Mouse (Mus musculus): ENCODE measurements around the gene Slc12a4.

Slc12a4 gene

GRCm38 (mm10) chr8:105971019-105971720 lies 5.3 kb upstream of the Slc12a4 start:
- DNase-seq (ENCODE audit: low spot score in 2 of 2): no peak

- DNase-seq (ENCODE audit: low spot score in 2 of 2): no peak
These were observed 3.5 kb upstream of the Slc12a4 start for GRCm38 (mm10) chr8:105969367-105969766.

GRCm38 (mm10) chr8:105966692-105967311 lies 905 bp upstream of the Slc12a4 start:
- peak in 1 of 2 experiments; percentile 40 for DNase-seq (ENCODE audit: low spot score in 2 of 2)

- peak; percentile 43 to 52 for DNase-seq (ENCODE audit: low spot score in 2 of 2)
These were observed 512 bp downstream of the Slc12a4 start for GRCm38 (mm10) chr8:105965266-105965904.

DNA sequence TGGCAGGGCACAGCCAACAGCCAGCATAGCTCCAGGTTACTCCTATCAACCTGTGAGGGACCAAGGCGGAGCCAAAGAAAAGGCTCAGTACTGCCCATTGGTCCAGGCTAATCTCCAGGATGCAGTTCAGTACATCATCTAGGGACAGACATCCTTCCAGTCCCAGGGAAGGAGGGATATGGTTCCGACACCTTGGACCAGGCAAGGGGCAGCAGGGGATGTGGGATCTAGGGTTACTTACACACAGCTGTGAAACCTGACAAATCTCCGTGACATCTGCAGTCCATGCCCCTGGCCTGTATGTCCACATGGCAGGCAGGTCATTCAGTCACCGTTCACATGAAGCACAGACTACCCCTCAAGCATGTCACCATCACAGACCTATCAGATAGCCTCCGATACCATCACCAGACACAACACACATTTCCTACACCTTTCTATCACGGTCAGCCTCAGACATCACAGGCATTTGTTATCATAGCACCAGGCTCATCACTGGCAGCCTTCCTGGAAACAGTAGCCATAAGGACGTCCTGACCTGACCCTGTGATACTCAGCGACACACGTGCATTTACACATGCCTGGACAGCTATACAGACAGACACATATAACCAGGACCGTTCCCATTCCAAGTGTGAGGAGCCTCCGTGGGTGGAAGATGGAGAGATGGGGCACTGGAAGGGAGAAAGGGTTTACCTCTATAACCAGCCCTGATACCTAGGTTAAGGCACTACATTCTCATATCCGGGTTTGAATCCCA lies 1.2 kb downstream of the Slc12a4 start:
- DNase-seq (ENCODE audit: low spot score in 2 of 2): no peak

DNA sequence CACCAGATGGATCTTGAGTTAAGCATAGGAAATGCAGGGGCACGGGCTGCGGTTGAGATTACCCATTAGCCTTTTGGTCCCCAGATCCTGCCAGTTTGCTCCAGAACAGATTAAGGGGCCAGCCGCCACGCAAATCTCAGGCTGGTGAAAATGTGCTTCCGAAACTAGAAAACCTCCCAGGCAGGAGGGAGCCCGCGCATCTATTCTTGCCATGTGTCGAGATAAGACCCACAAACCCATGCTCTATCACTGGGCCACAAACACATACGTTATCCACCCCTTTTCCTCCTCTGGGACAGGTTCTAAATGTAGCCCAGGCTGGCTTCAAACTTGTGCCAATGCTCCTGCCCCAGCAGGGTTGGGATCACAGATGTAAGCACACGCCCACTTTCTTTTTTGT lies 4.4 kb downstream of the Slc12a4 start:
- no peak for DNase-seq (ENCODE audit: low spot score in 2 of 2)

DNA sequence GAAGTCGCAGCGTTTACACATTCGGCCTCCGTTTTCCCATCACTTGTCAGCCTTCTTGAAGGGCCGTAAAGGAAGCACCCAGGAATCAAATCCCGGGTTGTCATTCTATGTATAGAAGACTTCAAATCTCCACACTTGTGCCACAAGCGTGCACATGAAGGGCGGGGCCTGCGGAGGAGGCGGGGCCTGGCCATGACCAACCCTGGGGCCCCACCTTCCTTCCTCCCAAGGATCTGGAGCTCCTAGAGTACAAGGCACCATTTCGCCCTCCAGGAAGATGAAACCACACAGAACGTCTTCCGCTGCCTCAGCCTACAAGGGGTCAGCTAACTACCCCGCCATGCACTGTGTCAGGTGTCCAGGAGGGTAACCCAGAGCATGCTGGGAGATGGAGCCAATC lies 4.8 kb downstream of the Slc12a4 start:
- no peak for DNase-seq (ENCODE audit: low spot score in 2 of 2)

DNA sequence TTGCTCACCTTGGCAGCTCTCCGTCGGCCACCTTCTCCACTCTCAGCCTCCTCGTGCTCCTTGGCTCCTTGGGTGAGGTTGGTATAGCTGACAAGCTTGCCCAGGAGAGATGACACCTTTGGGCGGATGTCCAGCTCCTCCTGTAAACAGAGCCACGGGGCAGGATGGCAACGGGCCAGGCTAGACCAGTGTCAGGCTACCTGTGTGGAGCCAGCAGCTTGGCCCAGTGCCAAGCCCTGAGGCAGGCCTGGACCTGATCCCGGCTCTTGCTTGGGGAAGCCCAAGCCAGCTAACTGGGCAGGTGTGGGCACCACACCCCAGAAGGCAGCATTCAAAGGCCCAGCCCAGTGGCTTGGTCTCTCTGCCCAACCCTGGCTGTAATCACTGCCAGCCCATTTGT lies 6.5 kb downstream of the Slc12a4 start:
- DNase-seq (ENCODE audit: low spot score in 2 of 2): peak; percentile 89

DNA sequence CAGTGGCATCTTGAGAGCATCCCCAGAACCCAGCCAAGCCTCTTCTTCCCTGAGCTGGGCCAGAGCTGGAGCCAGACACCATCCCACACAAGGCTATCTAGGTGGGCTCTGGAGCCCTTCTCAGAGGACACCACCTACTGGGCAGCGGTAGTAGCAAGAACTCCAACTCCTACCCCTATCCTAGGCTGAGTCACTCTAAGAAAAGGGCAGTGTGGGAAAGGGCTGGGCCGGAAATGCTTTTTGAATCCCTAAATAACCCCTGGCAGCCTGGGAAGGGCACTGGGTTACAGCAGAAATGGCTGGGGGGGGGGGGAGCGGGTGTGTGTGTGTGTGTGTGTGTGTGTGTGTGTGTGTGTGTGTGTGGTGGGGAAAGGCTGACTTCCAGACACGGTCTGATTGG lies 8.1 kb downstream of the Slc12a4 start:
- no peak for DNase-seq (ENCODE audit: low spot score in 2 of 2)

- DNase-seq (ENCODE audit: low spot score in 2 of 2): no peak
These were observed 9.3 kb downstream of the Slc12a4 start for GRCm38 (mm10) chr8:105956556-105956955.

- DNase-seq (ENCODE audit: low spot score in 2 of 2): no peak
These were observed 14.7 kb downstream of the Slc12a4 start for GRCm38 (mm10) chr8:105951057-105951659.

GRCm38 (mm10) chr8:105949350-105949749 lies 16.5 kb downstream of the Slc12a4 start:
- no peak for DNase-seq (ENCODE audit: low spot score in 2 of 2)

DNA sequence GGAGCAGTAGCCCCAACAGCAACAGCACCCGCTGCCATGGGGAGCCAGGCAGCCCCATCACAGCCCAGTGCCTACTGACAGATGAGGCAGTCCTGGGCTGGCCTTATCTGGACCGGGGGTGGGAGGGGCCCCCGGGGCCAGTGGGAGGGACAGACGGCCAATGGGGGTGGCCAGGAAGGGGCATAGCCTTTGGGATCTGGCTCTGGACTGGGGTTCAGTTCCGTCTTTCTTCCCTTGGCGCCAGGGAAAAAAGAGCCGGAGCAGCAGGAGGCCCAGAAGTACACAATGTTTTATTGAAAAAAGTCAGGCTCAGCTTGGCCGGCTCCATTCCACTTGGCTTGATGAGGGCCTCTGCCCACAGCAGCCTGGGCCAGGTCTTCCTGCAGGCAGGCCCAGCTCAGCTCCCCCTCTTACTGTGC lies 22.6 kb downstream of the Slc12a4 start, which contains the start of gene Lcat:
Gene Lcat, minus strand, starts transcription at position 62 of the 419 bp plus-strand sequence.
- no peak for DNase-seq (ENCODE audit: low spot score in 2 of 2)

DNA sequence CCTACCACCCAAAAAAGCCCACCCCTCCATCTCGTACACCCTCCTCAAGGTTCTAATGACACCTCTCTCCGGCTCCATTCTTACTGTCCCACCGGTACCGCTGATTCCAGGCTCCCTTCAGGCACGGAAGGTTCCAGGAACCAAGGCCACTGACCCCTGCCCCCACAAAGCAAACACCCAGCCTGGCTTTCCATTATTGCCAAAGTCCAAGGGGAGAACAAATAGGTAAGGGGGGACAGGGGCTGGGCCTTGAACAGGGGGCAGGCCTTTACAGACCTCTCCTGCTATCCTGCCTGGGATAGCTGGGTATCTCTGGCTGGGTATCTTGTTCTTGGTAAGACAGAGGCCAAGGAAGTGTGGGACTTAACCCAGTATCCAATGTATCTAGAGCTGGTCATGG lies 23.4 kb downstream of the Slc12a4 start:
- DNase-seq (ENCODE audit: low spot score in 2 of 2): no peak

GRCm38 (mm10) chr8:105942026-105942425 lies 23.9 kb downstream of the Slc12a4 start:
- no peak for DNase-seq (ENCODE audit: low spot score in 2 of 2)

DNA sequence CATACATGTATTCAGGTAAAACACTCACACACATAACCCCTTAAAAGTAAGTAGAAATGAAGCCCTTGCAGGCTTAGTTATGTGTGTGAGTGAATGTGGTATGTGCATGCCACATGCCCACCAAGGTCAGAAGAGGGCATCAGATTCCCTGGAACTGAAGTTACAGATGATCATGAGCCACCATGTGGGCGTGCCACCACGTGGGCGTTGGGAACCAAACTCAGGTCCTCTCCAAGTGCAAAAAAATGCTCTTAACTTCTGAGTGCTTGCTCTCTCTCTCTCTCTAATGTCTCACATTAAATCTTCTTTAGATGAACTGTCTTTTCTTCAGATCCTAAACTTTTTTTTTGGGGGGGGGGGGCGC lies 27.6 kb downstream of the Slc12a4 start, which contains the start of gene Psmb10:
Gene Psmb10, minus strand, starts transcription at position 139 of the 364 bp plus-strand sequence.
- DNase-seq (ENCODE audit: low spot score in 2 of 2): no peak

- DNase-seq (ENCODE audit: low spot score in 2 of 2): peak; percentile 42 to 45
These were observed 28.2 kb downstream of the Slc12a4 start for GRCm38 (mm10) chr8:105937496-105938305.

DNA sequence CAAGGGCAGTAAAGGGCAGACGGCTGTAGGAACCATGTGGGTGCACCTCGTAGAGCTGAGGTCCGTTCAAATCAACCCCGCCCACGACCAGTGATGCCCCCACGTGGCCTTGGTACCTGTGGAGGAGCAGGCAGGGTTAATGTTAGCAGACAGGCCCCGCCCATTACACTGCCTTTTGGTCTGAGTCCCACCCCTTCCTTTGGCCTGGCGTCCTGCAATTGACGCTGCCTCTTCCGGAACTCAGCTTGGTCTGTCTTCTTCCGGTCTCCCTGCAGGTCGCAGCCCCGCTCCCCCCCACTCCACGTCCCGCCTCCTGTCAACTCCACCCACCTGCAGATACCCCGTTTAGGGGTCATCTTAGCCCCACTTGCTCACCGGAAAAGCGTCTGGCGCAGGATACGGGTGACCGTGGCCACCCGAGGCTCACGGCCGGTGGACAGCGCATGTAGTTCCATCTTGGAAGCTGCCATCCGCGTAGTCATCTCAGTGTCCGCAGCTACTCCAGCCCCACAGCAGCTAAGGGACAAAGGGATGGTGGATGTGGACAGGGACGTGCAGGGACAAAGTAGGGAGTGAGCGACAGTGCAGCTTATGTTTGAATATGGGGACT lies 28.9 kb downstream of the Slc12a4 start:
- DNase-seq (ENCODE audit: low spot score in 2 of 2): peak; percentile 83 to 91

- no peak for DNase-seq (ENCODE audit: low spot score in 2 of 2)
These were observed 29.9 kb downstream of the Slc12a4 start for GRCm38 (mm10) chr8:105935863-105936603.

DNA sequence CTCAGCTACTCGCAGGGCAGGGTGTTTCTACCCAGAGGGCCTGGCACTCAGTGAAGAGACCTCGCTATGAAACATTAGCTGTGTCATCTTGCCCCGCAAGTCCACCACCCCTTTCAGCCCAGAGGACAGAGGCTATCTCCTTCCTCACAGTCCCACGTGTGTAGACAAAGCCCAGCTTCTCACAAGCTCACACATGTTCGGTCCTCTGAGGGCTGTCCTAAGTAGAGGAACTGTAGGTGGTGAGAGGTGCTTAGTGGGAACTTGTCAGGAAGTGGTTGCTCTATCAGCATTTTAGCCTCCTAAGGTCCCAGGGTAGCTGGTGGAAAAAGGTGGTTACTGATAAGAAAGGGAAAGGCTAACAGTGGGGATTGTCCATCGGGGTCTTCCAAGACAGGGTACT lies 30.8 kb downstream of the Slc12a4 start:
- DNase-seq (ENCODE audit: low spot score in 2 of 2): no peak
